Mouse (Mus musculus): ENCODE results near the gene Plxdc2. TPM values are rescaled to one million over a fixed set of nuclear protein-coding genes. Genes with fewer than 3 reads are reported as not detected.
A peak's percentile ranks its signal among the peaks of the same experiment; 100 is the strongest.

The Plxdc2 gene
- polyA plus RNA-seq, 1 experiment from 2014 or later, result 23.8 TPM

DNA sequence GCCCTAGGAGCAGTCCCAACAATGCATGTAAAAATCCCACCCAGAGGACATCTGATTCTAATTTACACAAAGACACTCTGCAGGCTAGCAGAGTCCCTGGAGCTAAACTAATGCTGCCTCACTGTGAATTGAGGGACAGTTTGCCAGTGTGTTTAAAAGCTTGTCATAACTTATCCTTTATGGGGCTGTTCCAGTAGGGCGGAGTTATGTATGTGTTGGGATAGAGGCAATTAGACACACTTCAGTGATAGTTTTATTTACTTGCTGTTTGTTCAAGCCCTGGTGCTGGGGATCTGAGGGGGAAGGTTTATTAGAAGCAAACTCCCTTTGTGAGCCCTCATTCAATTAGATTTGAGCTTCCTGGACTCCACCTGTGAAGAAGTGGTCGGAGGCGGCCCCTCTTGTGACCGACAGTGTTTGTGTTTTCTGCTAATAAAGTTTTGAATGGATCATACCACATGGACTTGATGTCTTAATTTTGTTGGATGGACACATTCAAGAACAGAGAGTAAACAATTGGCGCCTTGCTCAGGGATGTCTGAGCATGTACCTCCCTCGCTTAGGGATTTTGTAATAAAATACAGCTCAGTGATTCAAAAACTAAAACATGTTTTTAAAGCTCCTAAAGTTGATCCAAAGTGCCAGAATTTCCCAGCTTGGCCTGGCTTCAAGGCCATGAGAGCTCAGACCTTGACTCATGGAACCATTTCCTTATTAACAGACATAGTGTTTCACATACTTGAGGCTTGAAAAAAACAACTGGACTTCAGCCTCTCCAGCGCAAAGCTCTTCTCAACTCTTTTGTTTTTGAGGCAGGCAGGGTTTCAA lies 94.9 kb downstream of the Plxdc2 start:
- peak overlapping the region; percentile 74 for H3K27ac ChIP-seq
- no peak overlapping the region for H3K4me3 ChIP-seq
- peaks cover 3% of the 10 kb centered on the region; the same call in 1 of the 2 replicates for H3K36me3 ChIP-seq
- peak; percentile 46 for DNase-seq (ENCODE audit: low spot score)
- H3K4me1 ChIP-seq, result peaks cover 40% of the 10 kb centered on the region
- WGBS, result 46% methylated on average over 7 of the region's 7 CpGs
- H3K27me3 ChIP-seq (ENCODE audit: low read depth, poor library complexity, severe bottlenecking), result no peaks in the 10 kb centered on the region
- H3K9me3 ChIP-seq (replicated peaks), result no peaks in the 10 kb centered on the region

GRCm38 (mm10) chr2:16451666-16452009 lies 95.5 kb downstream of the Plxdc2 start:
- Histone ChIP-seq H3K4me3 (no peak overlapping the region), H3K27me3 (ENCODE audit: low read depth, poor library complexity, severe bottlenecking) (no peaks in the 10 kb centered on the region), H3K4me1 (peaks cover 40% of the 10 kb centered on the region), H3K27ac (peak overlapping the region; percentile 74), H3K9me3 (replicated peaks) (no peaks in the 10 kb centered on the region), H3K36me3 (peaks cover 3% of the 10 kb centered on the region; the same call in 1 of the 2 replicates)
- DNase-seq (ENCODE audit: low spot score), result no peak
- WGBS, result 84% methylated on average over 4 of the region's 4 CpGs

DNA sequence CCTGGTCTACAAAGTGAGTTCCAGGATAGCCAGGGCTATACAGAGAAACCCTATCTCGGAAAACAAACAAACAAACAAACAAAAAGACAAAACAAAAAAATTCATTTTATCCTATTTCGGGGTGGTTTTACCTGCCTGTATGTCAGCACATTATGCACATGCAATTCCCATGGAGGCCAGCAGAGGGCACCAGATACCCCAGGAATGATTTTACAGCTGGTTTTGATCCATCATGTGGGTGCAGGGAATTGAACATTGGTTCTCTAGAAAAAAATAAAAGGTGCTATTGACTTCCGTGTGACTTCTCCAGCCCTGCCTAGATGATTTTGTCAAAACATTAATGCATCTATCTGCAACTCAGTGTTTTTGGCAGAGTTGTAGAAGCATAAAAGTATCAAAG lies 96.0 kb downstream of the Plxdc2 start:
- DNase-seq (ENCODE audit: low spot score), result no peak
- H3K4me3 ChIP-seq, result no peak overlapping the region
- H3K36me3 ChIP-seq, result peaks cover 3% of the 10 kb centered on the region; the same call in 1 of the 2 replicates
- H3K27me3 ChIP-seq (ENCODE audit: low read depth, poor library complexity, severe bottlenecking), result no peaks in the 10 kb centered on the region
- WGBS, result 97% methylated on average over 3 of the region's 3 CpGs
- no peak overlapping the region for H3K27ac ChIP-seq
- H3K9me3 ChIP-seq (replicated peaks), result no peaks in the 10 kb centered on the region
- peaks cover 40% of the 10 kb centered on the region for H3K4me1 ChIP-seq

DNA sequence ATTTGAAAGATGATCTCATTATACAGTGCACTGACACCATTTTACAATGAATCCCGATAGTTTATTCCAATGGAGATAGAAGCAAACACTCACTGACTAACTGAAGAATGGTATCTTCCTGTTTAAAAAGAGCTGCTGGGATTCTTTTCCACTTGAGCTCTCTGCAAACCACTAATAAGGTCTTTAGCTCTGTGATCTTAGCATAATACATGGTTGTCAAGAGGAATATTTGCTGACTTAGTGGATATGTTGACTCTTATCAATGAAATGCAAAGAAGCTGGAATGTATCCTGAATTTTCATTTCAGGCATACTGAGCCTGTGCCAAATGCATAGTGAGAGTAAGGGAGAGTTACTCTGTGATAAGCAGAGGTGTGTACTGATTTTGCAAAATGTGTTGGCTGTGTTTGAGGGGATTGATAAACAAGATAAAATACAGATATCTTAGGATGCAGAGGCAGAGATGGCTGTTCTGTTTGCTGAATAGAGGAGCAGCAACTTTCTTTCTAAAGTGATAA lies 100.2 kb downstream of the Plxdc2 start:
- Histone ChIP-seq H3K27me3 (ENCODE audit: low read depth, poor library complexity, severe bottlenecking) (no peaks in the 10 kb centered on the region), H3K4me3 (no peak overlapping the region), H3K9me3 (replicated peaks) (no peaks in the 10 kb centered on the region), H3K36me3 (peaks cover 3% of the 10 kb centered on the region; the same call in 1 of the 2 replicates), H3K4me1 (peaks cover 29% of the 10 kb centered on the region), H3K27ac (no peak overlapping the region)
- no peak for DNase-seq (ENCODE audit: low spot score)
- WGBS, result 94% methylated on average over 1 of the region's 1 CpGs

DNA sequence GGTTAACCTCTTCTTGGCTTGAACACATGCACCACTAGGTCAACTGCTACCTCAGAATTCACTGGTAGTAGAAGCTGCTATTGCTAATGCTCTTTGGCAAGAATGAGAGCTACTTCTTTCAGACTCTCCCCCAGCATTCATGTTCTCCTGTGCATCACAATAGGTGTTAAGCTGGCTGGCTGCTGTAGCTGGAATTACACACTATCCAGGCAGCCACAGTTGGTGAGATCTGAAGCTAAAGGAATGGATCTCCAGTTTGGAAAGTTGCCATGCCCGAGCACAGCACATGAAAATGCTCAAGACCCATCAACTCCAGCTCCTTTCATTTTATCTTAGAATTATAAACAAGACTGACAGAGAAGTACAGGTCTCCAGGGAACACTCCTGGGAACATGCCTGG lies 103.4 kb downstream of the Plxdc2 start:
- Histone ChIP-seq H3K4me1 (peaks cover 24% of the 10 kb centered on the region), H3K27ac (no peak overlapping the region), H3K36me3 (no peaks in the 10 kb centered on the region), H3K27me3 (ENCODE audit: low read depth, poor library complexity, severe bottlenecking) (no peaks in the 10 kb centered on the region), H3K9me3 (replicated peaks) (no peaks in the 10 kb centered on the region), H3K4me3 (no peak overlapping the region)
- 71% methylated on average over 1 of the region's 1 CpGs for WGBS
- DNase-seq (ENCODE audit: low spot score), result no peak

DNA sequence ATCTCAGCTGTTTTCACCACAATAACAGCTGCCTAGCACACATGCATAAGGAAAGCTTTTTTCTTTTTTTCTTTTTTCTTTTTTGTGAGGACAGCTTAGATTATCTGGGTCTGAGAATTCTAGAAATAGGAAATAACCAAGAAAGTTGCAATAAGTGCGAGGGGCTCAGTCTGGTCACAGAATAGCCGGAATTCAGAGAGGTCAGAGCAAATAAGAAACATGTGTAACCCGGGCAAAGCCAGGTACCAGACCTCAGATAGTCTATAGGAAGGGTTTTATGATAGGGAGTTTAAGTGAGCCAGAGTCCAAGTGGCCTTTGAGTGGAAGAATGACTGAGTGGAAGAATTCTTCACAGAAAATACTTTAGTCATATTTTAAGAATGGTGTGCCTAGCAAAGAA lies 114.0 kb downstream of the Plxdc2 start:
- WGBS, result 12% methylated on average over 3 of the region's 3 CpGs
- Histone ChIP-seq H3K27me3 (ENCODE audit: low read depth, poor library complexity, severe bottlenecking) (no peaks in the 10 kb centered on the region), H3K4me1 (peaks cover 54% of the 10 kb centered on the region), H3K27ac (peak overlapping the region; percentile 75), H3K9me3 (replicated peaks) (no peaks in the 10 kb centered on the region), H3K36me3 (no peaks in the 10 kb centered on the region), H3K4me3 (no peak overlapping the region)
- DNase-seq (ENCODE audit: low spot score), result no peak

GRCm38 (mm10) chr2:16483943-16484342 lies 127.8 kb downstream of the Plxdc2 start:
- peak; percentile 39 for DNase-seq (ENCODE audit: low spot score)
- Histone ChIP-seq H3K27me3 (ENCODE audit: low read depth, poor library complexity, severe bottlenecking) (no peaks in the 10 kb centered on the region), H3K9me3 (replicated peaks) (no peaks in the 10 kb centered on the region), H3K27ac (no peak overlapping the region), H3K4me1 (peaks cover 29% of the 10 kb centered on the region), H3K36me3 (no peaks in the 10 kb centered on the region), H3K4me3 (no peak overlapping the region)
- 85% methylated on average over 2 of the region's 2 CpGs for WGBS

GRCm38 (mm10) chr2:16485970-16486369 lies 129.9 kb downstream of the Plxdc2 start:
- no peak overlapping the region for H3K4me3 ChIP-seq
- no peaks in the 10 kb centered on the region for H3K36me3 ChIP-seq
- peaks cover 44% of the 10 kb centered on the region for H3K4me1 ChIP-seq
- H3K27ac ChIP-seq, result no peak overlapping the region
- no peaks in the 10 kb centered on the region for H3K9me3 ChIP-seq (replicated peaks)
- no peak for DNase-seq (ENCODE audit: low spot score)
- no peaks in the 10 kb centered on the region for H3K27me3 ChIP-seq (ENCODE audit: low read depth, poor library complexity, severe bottlenecking)
- WGBS, result 29% methylated on average over 3 of the region's 3 CpGs

GRCm38 (mm10) chr2:16491242-16491641 lies 135.1 kb downstream of the Plxdc2 start:
- no peak overlapping the region for H3K27ac ChIP-seq
- no peaks in the 10 kb centered on the region for H3K27me3 ChIP-seq (ENCODE audit: low read depth, poor library complexity, severe bottlenecking)
- peaks cover 39% of the 10 kb centered on the region for H3K4me1 ChIP-seq
- no peaks in the 10 kb centered on the region for H3K36me3 ChIP-seq
- no peak for DNase-seq (ENCODE audit: low spot score)
- H3K9me3 ChIP-seq (replicated peaks), result no peaks in the 10 kb centered on the region
- no peak overlapping the region for H3K4me3 ChIP-seq
- WGBS, result 77% methylated on average over 3 of the region's 3 CpGs

- no peaks in the 10 kb centered on the region for H3K36me3 ChIP-seq
- no peak for DNase-seq (ENCODE audit: low spot score)
Observed at GRCm38 (mm10) chr2:16502843-16503242, 146.7 kb downstream of the Plxdc2 start.

DNA sequence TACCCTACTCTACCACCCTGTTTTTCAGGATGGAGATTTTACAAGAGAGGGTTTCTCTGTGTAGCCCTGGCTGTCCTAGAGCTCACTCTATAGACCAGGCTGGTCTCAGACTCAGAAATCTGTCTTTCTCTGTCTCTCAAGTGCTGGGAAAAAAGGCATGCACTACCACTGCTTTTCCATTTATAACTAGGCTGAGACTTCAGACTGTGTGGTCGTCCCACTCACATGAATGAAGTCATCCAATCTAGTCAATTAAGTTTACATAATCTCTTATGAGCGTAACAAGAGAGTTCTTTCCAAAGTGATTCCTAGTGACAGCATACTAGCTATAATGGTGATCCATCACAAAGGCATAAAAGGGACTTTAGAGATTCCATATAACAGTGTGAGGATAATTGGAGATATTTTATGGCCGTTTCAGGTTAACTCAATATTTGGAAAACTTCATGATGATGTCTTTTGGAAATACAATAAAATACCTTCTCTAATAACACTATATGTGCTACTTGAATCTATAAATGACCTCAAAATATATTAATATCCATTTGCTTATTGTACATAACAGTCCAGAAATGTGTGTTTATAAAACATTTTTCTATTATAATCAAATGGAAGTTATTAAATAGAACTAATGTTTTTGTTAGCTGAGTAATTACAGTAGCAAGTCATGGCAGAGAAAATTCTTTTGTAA lies 151.6 kb downstream of the Plxdc2 start:
- WGBS, result 90% methylated on average over 3 of the region's 3 CpGs
- Histone ChIP-seq H3K27me3 (ENCODE audit: low read depth, poor library complexity, severe bottlenecking) (no peaks in the 10 kb centered on the region), H3K4me3 (no peak overlapping the region), H3K36me3 (no peaks in the 10 kb centered on the region), H3K4me1 (no peaks in the 10 kb centered on the region), H3K27ac (no peak overlapping the region), H3K9me3 (replicated peaks) (no peaks in the 10 kb centered on the region)
- no peak for DNase-seq (ENCODE audit: low spot score)

More at GRCm38 (mm10) chr2:16502843-16503242, 146.7 kb downstream of the Plxdc2 start:
- H3K4me3 ChIP-seq, result no peak overlapping the region
- H3K27ac ChIP-seq, result no peak overlapping the region
- H3K4me1 ChIP-seq, result no peaks in the 10 kb centered on the region
- 73% methylated on average over 1 of the region's 1 CpGs for WGBS
- no peaks in the 10 kb centered on the region for H3K27me3 ChIP-seq (ENCODE audit: low read depth, poor library complexity, severe bottlenecking)
- H3K9me3 ChIP-seq (replicated peaks), result no peaks in the 10 kb centered on the region

DNA sequence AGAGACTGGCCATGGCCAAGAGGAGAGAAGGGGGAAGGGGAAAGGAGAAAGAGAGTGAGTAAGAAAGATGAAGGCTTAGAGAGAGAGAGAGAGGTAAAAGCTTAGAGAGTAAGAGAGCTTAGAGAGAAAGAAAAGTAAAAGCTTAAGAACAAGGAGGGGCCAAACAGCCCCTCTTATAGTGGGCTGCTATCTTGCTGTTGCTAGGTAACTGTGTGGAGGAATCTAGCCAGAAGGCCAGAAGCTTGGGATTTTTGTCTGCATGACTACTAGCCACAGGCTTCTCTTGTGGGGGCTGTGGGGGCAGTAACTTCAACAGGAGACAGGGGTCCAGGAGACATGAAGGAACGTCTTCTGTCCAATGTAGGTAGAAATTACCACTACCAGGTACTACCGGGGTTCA lies 162.0 kb downstream of the Plxdc2 start:
- WGBS, result 83% methylated on average over 2 of the region's 2 CpGs
- no peak for DNase-seq (ENCODE audit: low spot score)
- Histone ChIP-seq H3K9me3 (replicated peaks) (no peaks in the 10 kb centered on the region), H3K4me3 (no peak overlapping the region), H3K36me3 (no peaks in the 10 kb centered on the region), H3K27ac (no peak overlapping the region), H3K27me3 (ENCODE audit: low read depth, poor library complexity, severe bottlenecking) (no peaks in the 10 kb centered on the region), H3K4me1 (no peaks in the 10 kb centered on the region)

- no peak overlapping the region for H3K27ac ChIP-seq
- H3K36me3 ChIP-seq, result no peaks in the 10 kb centered on the region
- no peak for DNase-seq (ENCODE audit: low spot score)
- H3K27me3 ChIP-seq (ENCODE audit: low read depth, poor library complexity, severe bottlenecking), result no peaks in the 10 kb centered on the region
- no peaks in the 10 kb centered on the region for H3K9me3 ChIP-seq (replicated peaks)
- H3K4me3 ChIP-seq, result no peak overlapping the region
- WGBS, result 97% methylated on average over 1 of the region's 1 CpGs
- no peaks in the 10 kb centered on the region for H3K4me1 ChIP-seq
Observed at GRCm38 (mm10) chr2:16523427-16523826, 167.3 kb downstream of the Plxdc2 start.
